Comparison of ENCODE assay signal across 8 mouse cellular contexts in the genomic region with DNA sequence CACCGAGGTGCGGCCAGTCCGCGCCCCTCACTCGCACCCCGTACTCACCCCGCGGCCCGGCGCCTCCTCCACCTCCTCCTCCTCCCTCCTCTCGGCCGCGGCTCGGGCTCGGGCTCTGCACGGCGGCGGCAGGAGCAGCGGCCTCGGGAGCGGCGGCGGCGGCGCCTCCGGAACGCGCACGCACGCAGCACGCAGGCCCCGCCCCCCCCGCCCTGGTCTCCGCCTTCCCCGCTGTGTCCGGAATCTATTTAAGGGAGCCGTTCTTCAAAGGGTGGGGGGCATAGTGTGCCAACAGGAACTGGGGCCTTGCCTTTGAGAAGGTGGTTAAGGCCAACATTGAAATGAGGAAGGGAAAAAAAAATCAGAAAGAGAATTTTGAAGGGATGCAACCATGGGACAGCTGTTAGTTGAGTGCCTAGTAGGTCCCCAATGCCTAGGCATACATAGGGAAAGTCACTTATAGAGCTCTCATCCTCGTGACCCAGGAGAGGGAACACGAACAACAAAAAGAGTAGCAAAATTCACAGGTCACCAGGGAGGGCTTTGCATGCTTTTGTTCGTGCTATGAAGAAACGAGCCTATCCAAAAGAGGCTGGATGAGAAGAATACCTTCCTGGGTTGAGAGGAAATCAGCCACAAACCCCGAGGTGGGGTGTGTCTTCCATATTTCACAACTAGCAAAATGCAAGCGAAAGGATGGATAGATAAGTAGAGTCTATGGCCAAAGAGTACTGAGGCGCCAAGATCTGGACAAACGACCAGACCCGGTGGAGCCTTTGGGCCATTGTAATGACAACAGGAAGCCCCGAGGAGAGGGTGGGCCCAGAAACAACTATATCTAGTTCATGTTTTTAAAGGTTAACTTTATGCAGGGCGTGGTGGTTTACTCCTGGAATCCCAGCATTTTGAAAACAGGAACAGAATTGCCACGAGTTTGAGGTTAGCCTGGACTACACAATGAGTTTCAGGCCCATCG. TPM values are rescaled to one million over a fixed set of nuclear protein-coding genes. Genes with fewer than 3 reads are reported as not detected.
DNase-seq lines count a peak whose midpoint lies in the region; ATAC-seq lines count a peak whose summit lies in the region.

A gene (minus strand): TSS at position 146 of the 976 bp plus-strand sequence.

- H3K4me2 ChIP-seq in forebrain, embryonic 12.5 days = peak within 1 kb of the TSS; percentile 65
- H3K4me2 ChIP-seq in heart, embryonic 16.5 days (ENCODE audit: low read depth, low read length) = peak within 1 kb of the TSS; percentile 87
- peak within 1 kb of the TSS; percentile 80 for H3K4me2 ChIP-seq in liver, embryonic 16.5 days (ENCODE audit: low read depth, low read length)
- peak within 1 kb of the TSS; percentile 87 for H3K4me2 ChIP-seq in neural tube, embryonic 13.5 days

- WGBS in forebrain, embryonic 12.5 days = 24% methylated on average over 39 of the region's 50 CpGs
- 16% methylated on average over 41 of the region's 50 CpGs for WGBS in heart, embryonic 16.5 days
- WGBS in liver, embryonic 16.5 days (ENCODE audit: insufficient replicate concordance) = 4% methylated on average over 44 of the region's 50 CpGs
- WGBS in neural tube, embryonic 13.5 days = 23% methylated on average over 37 of the region's 50 CpGs

- peak within 1 kb of the TSS; percentile 89 for H3K27ac ChIP-seq in forebrain, embryonic 12.5 days
- peak within 1 kb of the TSS; percentile 80 for H3K27ac ChIP-seq in heart, embryonic 16.5 days (ENCODE audit: low read length)
- peak within 1 kb of the TSS; percentile 93 for H3K27ac ChIP-seq in liver, embryonic 16.5 days (ENCODE audit: low read length)
- H3K27ac ChIP-seq in neural tube, embryonic 13.5 days (replicated peaks) = peak within 1 kb of the TSS; percentile 91

- peaks cover 27% of the 10 kb centered on the region for H3K4me1 ChIP-seq in forebrain, embryonic 12.5 days
- peaks cover 28% of the 10 kb centered on the region for H3K4me1 ChIP-seq in heart, embryonic 16.5 days (ENCODE audit: control insufficient read depth, insufficient read depth, low read length)
- peaks cover 46% of the 10 kb centered on the region for H3K4me1 ChIP-seq in liver, embryonic 16.5 days (ENCODE audit: control insufficient read depth, low read depth, low read length)
- H3K4me1 ChIP-seq in neural tube, embryonic 13.5 days (replicated peaks) = peaks cover 37% of the 10 kb centered on the region

- H3K36me3 ChIP-seq in forebrain, embryonic 12.5 days (replicated peaks) = no peaks in the 10 kb centered on the region
- H3K36me3 ChIP-seq in heart, embryonic 16.5 days (ENCODE audit: control insufficient read depth, insufficient read depth) = no peaks in the 10 kb centered on the region
- H3K36me3 ChIP-seq in liver, embryonic 16.5 days (ENCODE audit: control insufficient read depth, insufficient read depth) = no peaks in the 10 kb centered on the region
- H3K36me3 ChIP-seq in neural tube, embryonic 13.5 days = no peaks in the 10 kb centered on the region

- no peaks in the 10 kb centered on the region for H3K9me3 ChIP-seq in forebrain, embryonic 12.5 days
- H3K9me3 ChIP-seq in heart, embryonic 16.5 days (replicated peaks; ENCODE audit: control insufficient read depth, low read length) = no peaks in the 10 kb centered on the region
- no peaks in the 10 kb centered on the region for H3K9me3 ChIP-seq in liver, embryonic 16.5 days (replicated peaks; ENCODE audit: control insufficient read depth, low read length)
- no peaks in the 10 kb centered on the region for H3K9me3 ChIP-seq in neural tube, embryonic 13.5 days

- no peaks in the 10 kb centered on the region for H3K27me3 ChIP-seq in forebrain, embryonic 12.5 days
- no peaks in the 10 kb centered on the region for H3K27me3 ChIP-seq in heart, embryonic 16.5 days (ENCODE audit: control insufficient read depth, insufficient read depth, low read length)
- no peaks in the 10 kb centered on the region for H3K27me3 ChIP-seq in liver, embryonic 16.5 days (ENCODE audit: control insufficient read depth, insufficient read depth, low read depth, low read length)
- no peaks in the 10 kb centered on the region for H3K27me3 ChIP-seq in neural tube, embryonic 13.5 days

- H3K4me3 ChIP-seq in forebrain, embryonic 12.5 days (replicated peaks) = peak within 1 kb of the TSS; percentile 90
- H3K4me3 ChIP-seq in heart, embryonic 16.5 days (ENCODE audit: low read length) = peak within 1 kb of the TSS; percentile 74
- H3K4me3 ChIP-seq in liver, embryonic 16.5 days (ENCODE audit: low read depth, low read length) = peak within 1 kb of the TSS; percentile 92
- H3K4me3 ChIP-seq in neural tube, embryonic 13.5 days = peak within 1 kb of the TSS; percentile 84

- peak; percentile 95 for ATAC-seq in forebrain, embryonic 12.5 days (ENCODE audit: low FRiP score)
- peak; percentile 91 for ATAC-seq in heart, embryonic 16.5 days (replicated peaks; ENCODE audit: extremely low read depth, insufficient read depth, low FRiP score)
- peak; percentile 89 for ATAC-seq in liver, embryonic 16.5 days (ENCODE audit: low read depth)
- ATAC-seq in neural tube, embryonic 13.5 days (ENCODE audit: low read depth) = peak; percentile 97

- DNase-seq in CD8-positive naive resting alpha-beta T cell, adult 2 months (ENCODE audit: low read depth in 2 of 2, low spot score in 2 of 2) = peak; percentile 49 to 52
- DNase-seq in c-Kit-negative CD71-positive TER-119-positive erythroid progenitor cells, embryonic 14.5 days (ENCODE audit: low read depth, low spot score) = peak; percentile 75
- DNase-seq in kidney, postnatal 25 days = peak; percentile 68 to 90
- peak; percentile 41 for DNase-seq in telencephalon, adult 2 months (ENCODE audit: low read depth, low spot score)

- H3K9ac ChIP-seq in forebrain, embryonic 12.5 days = peak within 1 kb of the TSS; percentile 91
- H3K9ac ChIP-seq in heart, embryonic 16.5 days (ENCODE audit: low read length) = peak within 1 kb of the TSS; percentile 85
- peak within 1 kb of the TSS; percentile 96 for H3K9ac ChIP-seq in liver, embryonic 16.5 days (ENCODE audit: low read depth, low read length)
- peak within 1 kb of the TSS; percentile 96 for H3K9ac ChIP-seq in neural tube, embryonic 13.5 days

RNA-seq across cellular contexts. Expression of the gene that starts here (rescaled TPM):
- polyA plus RNA-seq in forebrain, embryonic 12.5 days (2016; fragmentation: Nextera tagmentation; extraction: Ambion mirVana) = 71.0 and 81.6 TPM in 2 replicates
- 80.5 and 98.8 TPM in 2 replicates for polyA plus RNA-seq in heart, embryonic 16.5 days (2015; fragmentation: Nextera tagmentation; extraction: Ambion mirVana)
- polyA plus RNA-seq in liver, embryonic 16.5 days (2015; fragmentation: Nextera tagmentation; extraction: Ambion mirVana) = 98.9 and 102 TPM in 2 replicates
- 92.6 and 105 TPM in 2 replicates for polyA plus RNA-seq in neural tube, embryonic 13.5 days (2015; fragmentation: Nextera tagmentation; extraction: Ambion mirVana)

Comparison
In these comparisons a context has a peak if more than half of its experiments do, and no peak if none do; other contexts are left out.
1. Peak in every context shown above with its lines: DNase-seq, ATAC-seq, H3K4me3 ChIP-seq and H3K27ac ChIP-seq.